Mouse (Mus musculus) layer of hippocampus, postnatal 36 days (tissue): ENCODE results near the gene Rho. TPM values are rescaled to one million over a fixed set of nuclear protein-coding genes. Genes with fewer than 3 reads are reported as not detected.

Experiments used
- DNase-seq, 2 experiments: peaks; one replicate each; pipeline ENCODE4 v3.0.0; 2022
- total RNA-seq, 2 experiments: library from RNA; stranded (reverse); gene quantifications; 2 replicates each; pipeline ENCODE4 v1.2.3; 2021

Gene Rho
- total RNA-seq, result under 1 TPM; 0.52 to 0.83 TPM

- no peak for DNase-seq
Observed at GRCm38 (mm10) chr6:115931639-115932038, at the start of gene Rho. Rho (plus strand) TSS chr6:115931748.

- DNase-seq, result no peak
Observed at GRCm38 (mm10) chr6:115884018-115884417, 47.5 kb upstream of the Rho start.

GRCm38 (mm10) chr6:115886894-115887293 is 44.7 kb upstream of the Rho start:
- DNase-seq, result no peak

- DNase-seq, result no peak
Observed at GRCm38 (mm10) chr6:115888296-115888695, 43.3 kb upstream of the Rho start.

GRCm38 (mm10) chr6:115890601-115891000 is 40.9 kb upstream of the Rho start:
- DNase-seq, result no peak

GRCm38 (mm10) chr6:115891061-115891460 is 40.5 kb upstream of the Rho start:
- peak in 1 of 2 experiments; percentile 46 for DNase-seq

GRCm38 (mm10) chr6:115891497-115892061 is 40.0 kb upstream of the Rho start:
- peak; percentile 69 to 72 for DNase-seq

GRCm38 (mm10) chr6:115892363-115892762 is 39.2 kb upstream of the Rho start:
- DNase-seq, result no peak

GRCm38 (mm10) chr6:115896346-115896745 is 35.2 kb upstream of the Rho start:
- no peak for DNase-seq

GRCm38 (mm10) chr6:115897117-115897516 is 34.4 kb upstream of the Rho start:
- DNase-seq, result no peak

- no peak for DNase-seq
Observed at GRCm38 (mm10) chr6:115897926-115898520, 33.5 kb upstream of the Rho start.

- peak; percentile 69 to 78 for DNase-seq
Observed at GRCm38 (mm10) chr6:115901062-115901461, 30.5 kb upstream of the Rho start.

GRCm38 (mm10) chr6:115901489-115901931 is 30.0 kb upstream of the Rho start:
- DNase-seq, result no peak

- DNase-seq, result no peak
Observed at GRCm38 (mm10) chr6:115902545-115902944, 29.0 kb upstream of the Rho start.

GRCm38 (mm10) chr6:115905568-115905967 is 26.0 kb upstream of the Rho start:
- no peak for DNase-seq

GRCm38 (mm10) chr6:115906455-115906854 is 25.1 kb upstream of the Rho start:
- no peak for DNase-seq

- no peak for DNase-seq
Observed at GRCm38 (mm10) chr6:115906871-115907270, 24.7 kb upstream of the Rho start.

GRCm38 (mm10) chr6:115908421-115908982 is 23.0 kb upstream of the Rho start:
- no peak for DNase-seq

- no peak for DNase-seq
Observed at GRCm38 (mm10) chr6:115909052-115909451, 22.5 kb upstream of the Rho start.

GRCm38 (mm10) chr6:115909940-115910339 is 21.6 kb upstream of the Rho start:
- no peak for DNase-seq

- DNase-seq, result no peak
Observed at GRCm38 (mm10) chr6:115911763-115912162, 19.8 kb upstream of the Rho start.

- DNase-seq, result peak in 1 of 2 experiments; percentile 44
Observed at GRCm38 (mm10) chr6:115913482-115913881, 18.1 kb upstream of the Rho start.

- DNase-seq, result peak in 1 of 2 experiments; percentile 42
Observed at GRCm38 (mm10) chr6:115914511-115915202, 16.9 kb upstream of the Rho start.
